ENCODE assay signal across 23 mouse cellular contexts in the genomic region with DNA sequence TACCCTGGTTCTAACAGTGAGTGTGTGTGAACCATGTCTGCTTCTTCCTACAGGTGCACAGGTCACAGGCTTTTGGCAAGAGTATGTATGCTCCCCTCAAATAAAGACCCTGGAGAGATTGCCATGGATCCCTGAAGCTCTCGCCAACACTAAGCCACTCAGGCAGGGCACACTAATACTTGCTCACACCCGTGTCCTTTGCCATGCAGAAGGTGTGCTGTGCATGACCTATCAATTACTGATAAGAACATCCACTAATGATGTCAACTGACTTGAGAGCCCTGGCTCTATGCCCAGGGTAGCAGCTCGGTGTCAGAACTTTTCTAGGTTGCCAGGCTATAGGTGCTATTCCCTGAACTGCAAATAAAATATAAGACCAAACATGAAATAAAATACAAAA.
"Had no signal": no experiment of that assay in that cellular context is flagged by ENCODE, and none has a peak within 500 bp of the region (broad histone marks: within the 10 kb centered on the region; RNA-seq: fewer than 3 reads in every experiment).

No protein-coding gene starts in this region.

- H3K4me2 ChIP-seq: limb, embryonic 13.5 days; liver, embryonic 12.5 days; liver, embryonic 15.5 days; lung, embryonic 15.5 days; midbrain, embryonic 13.5 days; neural tube, embryonic 13.5 days; stomach, embryonic 15.5 days had no signal

- DNase-seq: kidney, postnatal 25 days; layer of hippocampus, adult 9-11 months; liver; lung, adult 18-20 months; lung, postnatal 10 days; lung, postnatal 36 days; retina, postnatal 1 day; right cerebral cortex, postnatal 25 days; spleen, adult 18-20 months; thymus, postnatal 25 days had no signal

- H3K27ac ChIP-seq: layer of hippocampus, adult 2 months; limb, embryonic 10.5 days; limb, embryonic 13.5 days; liver, embryonic 12.5 days; liver, embryonic 15.5 days; lung, embryonic 15.5 days; midbrain, embryonic 13.5 days; neural tube, embryonic 13.5 days; stomach, embryonic 15.5 days had no signal

- ATAC-seq: liver, embryonic 12.5 days; midbrain, embryonic 13.5 days; midbrain, embryonic 16.5 days had no signal

- H3K9ac ChIP-seq: limb, embryonic 13.5 days; liver, embryonic 12.5 days; liver, embryonic 15.5 days; lung, embryonic 15.5 days; midbrain, embryonic 13.5 days; neural tube, embryonic 13.5 days; stomach, embryonic 15.5 days had no signal

- H3K4me1 ChIP-seq: limb, embryonic 10.5 days; limb, embryonic 13.5 days; liver, embryonic 12.5 days; liver, embryonic 15.5 days; lung, embryonic 15.5 days; megakaryocyte, embryonic 14.5 days; stomach, embryonic 15.5 days had no signal

- H3K4me3 ChIP-seq: layer of hippocampus, adult 2 months; limb, embryonic 10.5 days; limb, embryonic 13.5 days; liver, embryonic 12.5 days; liver, embryonic 15.5 days; lung, embryonic 15.5 days; megakaryocyte, embryonic 14.5 days; midbrain, embryonic 10.5 days; midbrain, embryonic 13.5 days; myocyte; neural tube, embryonic 13.5 days; stomach, embryonic 15.5 days had no signal

- H3K36me3 ChIP-seq: limb, embryonic 10.5 days; limb, embryonic 13.5 days; liver, embryonic 12.5 days; liver, embryonic 15.5 days; lung, embryonic 15.5 days; midbrain, embryonic 10.5 days; midbrain, embryonic 13.5 days; neural tube, embryonic 13.5 days; stomach, embryonic 15.5 days had no signal

- H3K27me3 ChIP-seq: lung, embryonic 15.5 days; megakaryocyte, embryonic 14.5 days; stomach, embryonic 15.5 days had no signal

- H3K9me3 ChIP-seq: limb, embryonic 10.5 days; limb, embryonic 13.5 days; liver, embryonic 12.5 days; liver, embryonic 15.5 days; lung, embryonic 15.5 days; midbrain, embryonic 10.5 days; midbrain, embryonic 13.5 days; neural tube, embryonic 13.5 days; stomach, embryonic 15.5 days had no signal
